Mouse (Mus musculus): ENCODE measurements around the gene Mageb18. TPM values are rescaled to one million over a fixed set of nuclear protein-coding genes. Genes with fewer than 3 reads are reported as not detected.

Gene Mageb18
- polyA plus RNA-seq, 1 experiment = not detected

DNA sequence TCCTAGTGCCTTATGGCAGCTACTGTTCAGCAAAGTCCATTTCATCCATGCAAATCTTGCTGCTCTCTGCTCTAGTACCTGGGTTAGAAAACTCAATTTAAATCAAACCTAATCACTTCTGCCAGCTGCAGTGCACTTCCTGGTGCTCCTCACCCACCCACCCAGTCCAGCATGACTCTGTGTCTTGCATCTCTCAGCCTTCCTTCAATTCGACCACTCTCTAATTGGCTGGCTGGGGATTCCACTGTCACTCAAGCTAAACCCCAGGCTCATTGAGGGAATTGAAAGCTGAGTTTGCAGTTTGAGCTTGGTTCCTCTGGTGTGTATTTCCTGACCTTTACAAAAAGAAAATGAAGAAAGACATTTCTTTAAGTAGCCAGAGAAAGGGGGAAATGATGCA lies 275.8 kb downstream of the Mageb18 start:
- no peak for DNase-seq (ENCODE audit: low read depth in 1 of 2, low spot score in 2 of 2)
- Histone ChIP-seq H3K27me3 (ENCODE audit: control insufficient read depth, insufficient read depth, low read length) (no peaks in the 10 kb centered on the region), H3K36me3 (ENCODE audit: control insufficient read depth, insufficient read depth, low read length) (no peaks in the 10 kb centered on the region), H3K27ac (ENCODE audit: insufficient read depth, low read length) (no peak overlapping the region), H3K4me3 (ENCODE audit: extremely low read depth, insufficient read depth, insufficient read length) (no peak overlapping the region), H3K4me1 (ENCODE audit: control insufficient read depth, insufficient read depth, insufficient read length) (no peaks in the 10 kb centered on the region)
- WGBS = 50% methylated on average over 1 of the region's 1 CpGs
- TF ChIP-seq POLR2A (IDR thresholded peaks at IDR 0.05; ENCODE audit: low read depth, low read length) (no peak), CTCF (IDR thresholded peaks at IDR 0.05; ENCODE audit: extremely low read depth, insufficient read depth, insufficient read length, insufficient replicate concordance) (no peak)

DNA sequence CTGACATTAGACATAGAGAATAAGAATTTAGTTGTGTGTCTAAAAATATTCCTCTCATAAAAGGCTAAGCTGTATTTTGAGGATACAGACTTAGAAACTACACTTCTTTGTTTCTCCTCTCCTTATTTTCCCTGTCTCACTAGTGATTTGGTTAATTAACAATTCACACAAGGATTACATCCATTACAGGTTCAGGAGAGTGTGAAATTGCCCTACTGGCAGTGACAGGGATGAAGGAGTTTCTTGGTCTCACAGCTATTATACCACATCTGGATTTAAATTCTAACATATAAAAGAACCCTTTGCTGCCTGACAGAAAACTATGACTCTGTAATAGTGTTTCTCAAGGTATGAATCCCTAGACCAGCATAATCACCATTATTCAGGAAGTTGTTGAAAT lies 318.8 kb downstream of the Mageb18 start:
- H3K36me3 ChIP-seq (ENCODE audit: control insufficient read depth, insufficient read depth, low read length) = no peaks in the 10 kb centered on the region
- H3K4me3 ChIP-seq (ENCODE audit: extremely low read depth, insufficient read depth, insufficient read length) = no peak overlapping the region
- DNase-seq (ENCODE audit: low read depth in 1 of 2, low spot score in 2 of 2) = no peak
- TF ChIP-seq POLR2A (IDR thresholded peaks at IDR 0.05; ENCODE audit: low read depth, low read length) = no peak
- no peak for TF ChIP-seq CTCF (IDR thresholded peaks at IDR 0.05; ENCODE audit: extremely low read depth, insufficient read depth, insufficient read length, insufficient replicate concordance)
- H3K27ac ChIP-seq (ENCODE audit: insufficient read depth, low read length) = no peak overlapping the region
- H3K27me3 ChIP-seq (ENCODE audit: control insufficient read depth, insufficient read depth, low read length) = no peaks in the 10 kb centered on the region
- H3K4me1 ChIP-seq (ENCODE audit: control insufficient read depth, insufficient read depth, insufficient read length) = no peaks in the 10 kb centered on the region

Other genes with a start within 250 kb of the Mageb18 start
- not detected in 2 replicates for gene Gm5941, start 109.6 kb downstream of the Mageb18 start, polyA plus RNA-seq (2012; rRNA removed)